Mouse (Mus musculus) embryo, embryonic 11 days (tissue): ENCODE data around the gene Smoc1.

Experiments
- DNase-seq: peaks from one replicate; pipeline ENCODE4 v3.0.0-alpha.2; 2015

Smoc1 gene

GRCm38 (mm10) chr12:81026277-81026994 is at the start of gene Smoc1:
Gene Smoc1 (plus strand): TSS chr12:81026808.
- DNase-seq = peak; percentile 90

GRCm38 (mm10) chr12:80982326-80982725 is 44.3 kb upstream of the Smoc1 start:
- peak; percentile 80 for DNase-seq

GRCm38 (mm10) chr12:80983695-80984094 is 42.9 kb upstream of the Smoc1 start:
- no peak for DNase-seq

GRCm38 (mm10) chr12:80986628-80987027 is 40.0 kb upstream of the Smoc1 start:
- no peak for DNase-seq

- no peak for DNase-seq
Measured at GRCm38 (mm10) chr12:80988286-80988685, 38.3 kb upstream of the Smoc1 start.

- DNase-seq = no peak
Measured at GRCm38 (mm10) chr12:80990901-80991445, 35.6 kb upstream of the Smoc1 start.

GRCm38 (mm10) chr12:80991806-80992205 is 34.8 kb upstream of the Smoc1 start:
- DNase-seq = no peak

- DNase-seq = no peak
Measured at GRCm38 (mm10) chr12:80992540-80993122, 34.0 kb upstream of the Smoc1 start.

- no peak for DNase-seq
Measured at GRCm38 (mm10) chr12:80993773-80994172, 32.8 kb upstream of the Smoc1 start.

GRCm38 (mm10) chr12:80995326-80995725 is 31.3 kb upstream of the Smoc1 start:
- no peak for DNase-seq

- DNase-seq = peak; percentile 45
Measured at GRCm38 (mm10) chr12:80997652-80998051, 29.0 kb upstream of the Smoc1 start.

GRCm38 (mm10) chr12:80998528-80999221 is 27.9 kb upstream of the Smoc1 start:
- peak; percentile 80 for DNase-seq

- no peak for DNase-seq
Measured at GRCm38 (mm10) chr12:81000924-81001323, 25.7 kb upstream of the Smoc1 start.

GRCm38 (mm10) chr12:81002841-81003635 is 23.6 kb upstream of the Smoc1 start:
- peak; percentile 59 for DNase-seq

- DNase-seq = peak; percentile 72
Measured at GRCm38 (mm10) chr12:81009813-81010212, 16.8 kb upstream of the Smoc1 start.

GRCm38 (mm10) chr12:81011994-81012393 is 14.6 kb upstream of the Smoc1 start:
- no peak for DNase-seq

GRCm38 (mm10) chr12:81013496-81013895 is 13.1 kb upstream of the Smoc1 start:
- no peak for DNase-seq

- DNase-seq = no peak
Measured at GRCm38 (mm10) chr12:81017624-81018023, 9.0 kb upstream of the Smoc1 start.

- DNase-seq = no peak
Measured at GRCm38 (mm10) chr12:81018516-81019279, 7.9 kb upstream of the Smoc1 start.

GRCm38 (mm10) chr12:81019280-81019935 is 7.2 kb upstream of the Smoc1 start:
- DNase-seq = no peak

GRCm38 (mm10) chr12:81024407-81024806 is 2.2 kb upstream of the Smoc1 start:
- no peak for DNase-seq

- no peak for DNase-seq
Measured at GRCm38 (mm10) chr12:81024993-81025392, 1.6 kb upstream of the Smoc1 start.
